Mouse (Mus musculus): ENCODE measurements around the gene Tbc1d1. TPM values are rescaled to one million over a fixed set of nuclear protein-coding genes. Genes with fewer than 3 reads are reported as not detected.

Tbc1d1 gene
- polyA plus RNA-seq (2017; shearing (Covaris generic)), result 10 to 100 TPM; 45.7 to 61.6 TPM

GRCm38 (mm10) chr5:64155861-64156550, at the start of gene Tbc1d1:
Gene Tbc1d1 (plus strand): TSS chr5:64156305.

Other genes with a start within 250 kb of the Tbc1d1 start
- 10 to 100 TPM in 1 of 2 experiments, 1 to 10 TPM in 1; 7.2 to 13.5 TPM for gene Rell1, start 187.4 kb upstream of the Tbc1d1 start, polyA plus RNA-seq (2017; shearing (Covaris generic))
- 10 to 100 TPM; 22.7 to 39.6 TPM for gene Pgm2, start 63.4 kb upstream of the Tbc1d1 start, polyA plus RNA-seq (2017; shearing (Covaris generic))